Mouse (Mus musculus) brown adipose tissue, adult 24 weeks (tissue): ENCODE results near the gene Gm49368. TPM values are rescaled to one million over a fixed set of nuclear protein-coding genes. Genes with fewer than 3 reads are reported as not detected.
"Not testable (repeated sequence)": the region's sequence is repeated elsewhere in the genome, so short reads cannot be mapped to it uniquely, and the experiment has no call there.

Source experiments
- H3K27ac ChIP-seq: fragments of 200-500 bp; replicated peaks from 2 replicates; pipeline ENCODE4 v1.5.1; 2012; ENCODE audit warnings: low read depth, mild to moderate bottlenecking, low read length
- H3K4me1 ChIP-seq: fragments of 200-500 bp; 2 replicates; pipeline ENCODE4 v1.6.1; 2012; ENCODE audit warnings: low read length, mixed read lengths; ENCODE audit not compliant: control insufficient read depth, insufficient read depth, insufficient read length
- H3K4me3 ChIP-seq: fragments of 200-500 bp; 2 replicates; pipeline ENCODE4 v1.5.1; 2012; ENCODE audit warnings: low read depth, mild to moderate bottlenecking, low read length, moderate library complexity; ENCODE audit not compliant: insufficient read depth
- polyA plus RNA-seq: library from polyadenylated mRNA; stranded (reverse); fragments of >200 nt; gene quantifications from 2 replicates; pipeline ENCODE4 v1.2.4, GENCODE M21; 2012; ENCODE audit not compliant: missing spikeins, insufficient read depth, insufficient read length

The Gm49368 gene
- polyA plus RNA-seq, 1 experiment, result not detected

DNA sequence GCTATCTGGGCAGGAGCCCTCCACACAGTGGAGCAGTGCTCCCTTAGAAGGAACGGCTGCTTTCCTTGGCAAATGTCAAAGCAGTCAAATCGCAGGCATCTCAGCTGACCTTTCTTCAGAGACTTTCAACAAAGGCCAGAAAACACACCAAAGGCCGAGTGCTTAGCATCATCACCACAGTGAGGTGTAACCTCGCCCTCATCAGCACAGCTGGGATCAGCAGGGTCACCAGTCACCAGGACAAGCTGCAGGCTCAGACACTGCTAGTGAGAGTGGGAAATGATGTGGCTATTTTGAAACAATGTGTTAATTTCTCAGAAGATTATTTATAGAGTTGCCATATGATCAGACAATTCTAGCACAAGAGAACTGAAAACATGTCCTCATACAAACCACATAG, 74.4 kb downstream of the Gm49368 start:
- H3K4me3 ChIP-seq, result no peak overlapping the region

DNA sequence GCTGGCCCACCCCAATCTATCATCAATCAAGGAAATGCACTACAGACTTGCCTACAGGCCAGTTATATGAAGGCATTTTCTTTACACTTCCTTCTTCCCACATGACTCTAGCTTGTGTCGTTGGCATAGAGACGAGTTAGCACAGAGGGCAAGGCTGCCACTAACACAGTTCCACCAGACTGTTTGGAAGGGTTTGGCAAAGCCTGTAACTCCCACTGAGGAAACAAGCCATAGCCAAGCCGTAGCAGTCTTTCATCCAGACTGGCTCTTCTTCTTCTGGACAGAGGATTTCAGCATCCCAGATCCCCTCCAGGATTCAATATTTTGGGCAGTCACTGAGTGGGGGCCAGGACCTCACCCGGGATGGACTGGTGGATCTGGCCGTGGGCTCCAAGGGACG, 77.1 kb downstream of the Gm49368 start:
- Histone ChIP-seq H3K4me1 (no peaks in the 10 kb centered on the region), H3K4me3 (no peak overlapping the region)

More for the DNA sequence above, 74.4 kb downstream of the Gm49368 start:
- Histone ChIP-seq H3K27ac (no peak overlapping the region), H3K4me1 (no peaks in the 10 kb centered on the region)

DNA sequence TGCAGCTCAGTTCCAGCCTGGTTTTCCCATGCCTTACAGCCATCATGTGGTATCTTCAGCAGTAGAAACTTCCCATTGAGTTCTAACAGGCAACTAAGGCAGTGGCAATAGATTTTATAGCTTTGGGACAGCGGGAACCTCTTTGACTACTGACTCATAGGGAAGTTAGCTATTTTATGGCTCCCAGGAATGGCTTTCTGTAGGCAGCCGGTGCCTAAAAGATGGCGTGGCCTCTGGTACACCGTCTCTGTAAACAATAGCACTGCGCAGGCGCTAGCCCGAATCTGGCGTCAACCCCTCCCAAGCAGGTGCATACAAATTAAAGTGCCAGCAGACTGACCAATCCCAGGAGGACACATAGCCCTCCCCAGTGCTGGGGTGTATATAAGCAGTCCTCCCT, 88.5 kb downstream of the Gm49368 start:
- Histone ChIP-seq H3K4me1 (no peaks in the 10 kb centered on the region), H3K4me3 (no peak overlapping the region), H3K27ac (no peak overlapping the region)

More for the DNA sequence above, 77.1 kb downstream of the Gm49368 start:
- H3K27ac ChIP-seq, result no peak overlapping the region

DNA sequence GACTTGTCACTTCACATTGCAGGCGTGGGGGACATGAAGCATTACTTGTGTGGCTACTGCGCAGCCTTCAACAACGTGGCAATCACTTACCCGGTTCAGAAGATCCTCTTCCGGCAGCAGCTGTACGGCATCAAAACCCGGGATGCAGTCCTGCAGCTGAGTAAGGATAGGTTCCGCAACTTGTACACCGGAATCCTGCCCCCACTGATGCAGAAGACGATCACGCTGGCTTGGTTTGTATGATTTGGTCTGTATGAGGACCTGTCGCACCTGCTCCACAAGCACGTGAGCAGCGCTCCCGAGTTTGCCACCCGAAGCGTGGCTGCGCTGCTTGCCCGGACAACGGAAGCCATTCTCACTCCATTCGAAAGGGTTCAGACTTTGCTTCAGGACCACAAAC, 91.6 kb downstream of the Gm49368 start, which contains the start of gene Itgad:
Itgad (plus strand) TSS at position 301 of the 400 bp plus-strand sequence.
- H3K4me3 ChIP-seq, result no peak within 1 kb of the TSS
- no peak within 1 kb of the TSS for H3K27ac ChIP-seq
- no peaks in the 10 kb centered on the region for H3K4me1 ChIP-seq

DNA sequence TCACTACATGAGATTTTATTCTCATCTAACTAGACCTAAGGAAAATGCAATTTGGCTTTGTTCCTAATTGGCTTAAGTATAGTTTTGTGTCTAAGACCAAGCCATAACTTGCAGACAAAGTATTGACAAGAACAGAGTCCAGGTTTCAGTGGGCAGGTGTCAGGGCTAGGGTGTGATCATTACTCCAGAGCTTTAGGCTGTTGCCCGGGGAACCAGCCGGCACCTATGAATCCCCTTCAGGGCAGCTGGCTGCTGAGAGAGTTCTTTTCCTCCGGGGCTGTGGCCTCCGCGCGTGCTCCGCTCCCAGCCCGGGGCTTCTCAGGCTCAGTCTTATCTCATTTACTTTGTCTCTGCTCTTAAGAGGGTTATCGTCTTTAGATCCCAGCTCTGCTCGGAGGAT, 92.4 kb downstream of the Gm49368 start:
- H3K4me3 ChIP-seq, result no peak overlapping the region
- H3K4me1 ChIP-seq, result no peaks in the 10 kb centered on the region
- no peak overlapping the region for H3K27ac ChIP-seq

DNA sequence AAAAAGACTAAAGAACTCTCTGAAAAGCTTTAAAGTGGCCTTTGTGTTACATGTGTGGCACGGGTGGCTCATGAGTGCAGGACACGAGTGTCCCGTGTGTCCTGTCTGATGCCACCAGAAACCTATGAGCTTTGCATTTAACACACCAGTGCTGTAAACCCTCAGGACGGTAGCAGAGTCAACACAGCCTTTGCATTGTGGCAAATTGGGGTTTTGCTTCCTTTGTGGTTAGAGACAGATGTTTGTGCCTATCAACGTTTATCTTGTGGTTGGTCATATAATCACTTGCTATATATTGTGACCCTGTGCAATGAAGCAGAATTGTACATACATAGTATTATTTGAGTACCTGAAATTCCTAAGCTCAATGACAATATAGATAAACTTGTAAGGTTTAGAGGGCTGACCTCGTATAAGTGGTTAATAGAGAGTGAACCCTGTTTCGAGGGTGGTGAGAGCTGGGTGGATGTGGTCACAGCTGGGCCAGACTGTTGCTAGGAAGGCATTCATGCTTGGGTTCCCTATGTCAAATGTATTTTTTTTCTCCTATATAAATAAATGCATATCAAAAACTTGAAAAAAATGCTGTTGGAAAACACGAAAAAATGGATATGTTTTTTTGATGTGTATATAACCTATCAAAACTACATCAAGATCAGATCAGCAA, 96.3 kb downstream of the Gm49368 start:
- H3K4me3 ChIP-seq, H3K27ac ChIP-seq, H3K4me1 ChIP-seq: not testable (repeated sequence)

DNA sequence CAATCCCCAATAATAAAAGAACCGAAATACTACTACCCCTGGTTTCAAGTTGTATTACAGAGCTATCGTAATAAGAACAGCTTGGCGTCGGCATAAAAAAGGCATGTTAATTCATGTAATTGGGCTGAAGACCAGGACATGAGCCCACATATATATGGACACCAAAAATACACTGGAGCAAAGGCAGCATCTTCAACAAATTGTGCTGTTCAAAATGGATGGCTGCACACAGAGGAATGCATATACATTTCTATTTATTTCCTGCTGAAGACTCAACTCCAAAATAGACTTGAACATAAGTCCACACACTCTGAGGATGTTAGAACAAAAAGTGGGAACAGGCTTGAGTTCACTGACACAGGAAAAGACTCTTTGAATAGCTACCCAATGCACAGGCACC, 101.5 kb downstream of the Gm49368 start:
- Histone ChIP-seq H3K4me1 (no peaks in the 10 kb centered on the region), H3K4me3 (no peak overlapping the region), H3K27ac (no peak overlapping the region)

DNA sequence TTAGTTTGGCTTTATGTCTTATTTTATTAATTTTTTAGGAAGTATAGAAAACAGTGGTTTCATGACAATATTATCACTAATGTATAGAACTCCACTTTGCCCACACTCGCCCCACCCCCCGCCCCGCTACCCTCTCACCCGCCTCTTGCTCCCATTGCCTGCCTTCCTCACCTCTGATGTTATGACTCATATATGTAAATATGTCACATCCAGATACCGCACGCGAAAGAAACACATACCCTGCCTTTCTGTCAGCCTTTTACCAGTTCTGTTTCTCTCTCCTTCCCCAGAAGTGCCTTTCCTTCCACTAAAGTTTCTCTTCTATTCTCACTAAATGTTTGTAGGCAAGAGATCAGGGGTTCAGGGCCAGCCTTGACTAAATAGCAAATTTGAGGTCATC, 103.9 kb downstream of the Gm49368 start:
- Histone ChIP-seq H3K4me1 (no peaks in the 10 kb centered on the region), H3K4me3 (no peak overlapping the region), H3K27ac (no peak overlapping the region)

DNA sequence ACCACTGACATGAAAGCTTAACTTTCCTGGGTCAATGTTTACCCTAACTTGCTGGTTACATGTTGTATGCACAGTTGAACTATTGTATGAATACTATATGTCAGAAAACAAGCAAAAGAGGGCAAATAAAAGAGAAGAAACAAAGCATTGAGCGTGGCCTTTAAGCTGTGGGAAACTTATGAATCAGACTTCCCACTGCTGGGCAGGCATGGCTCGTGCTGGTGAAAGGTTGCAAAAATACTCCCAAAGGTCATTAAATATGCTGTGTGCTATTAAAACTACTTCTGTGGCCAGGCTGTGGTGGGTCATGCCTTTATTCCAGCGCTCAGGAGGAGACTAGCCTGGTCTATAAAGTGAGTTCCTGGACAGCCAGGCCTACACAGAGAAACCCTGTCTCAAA, 107.5 kb downstream of the Gm49368 start:
- no peak overlapping the region for H3K4me3 ChIP-seq
- no peak overlapping the region for H3K27ac ChIP-seq
- H3K4me1 ChIP-seq, result no peaks in the 10 kb centered on the region

Other genes starting within 250 kb of the Gm49368 start
- gene Stx4a, start 238.4 kb upstream of the Gm49368 start, polyA plus RNA-seq, result 89.1 and 91.8 TPM in 2 replicates
- gene Stx1b, start 238.1 kb upstream of the Gm49368 start, polyA plus RNA-seq, result 4.8 and 8.4 TPM in 2 replicates
- 6.3 and 6.8 TPM in 2 replicates for gene Zfp646, start 186.5 kb upstream of the Gm49368 start, polyA plus RNA-seq
- 1.4 TPM in 2 replicates for gene Zfp668, start 185.9 kb upstream of the Gm49368 start, polyA plus RNA-seq
- gene Prss53, start 171.7 kb upstream of the Gm49368 start, polyA plus RNA-seq, result 0.67 and 1.1 TPM in 2 replicates
- not detected in 2 replicates for gene Gm21974, start 167.2 kb upstream of the Gm49368 start, polyA plus RNA-seq
- 72.3 and 86.0 TPM in 2 replicates for gene Vkorc1, start 167.1 kb upstream of the Gm49368 start, polyA plus RNA-seq
- gene Bckdk, start 158.6 kb upstream of the Gm49368 start, polyA plus RNA-seq, result 202 and 239 TPM in 2 replicates
- gene Kat8, start 150.2 kb upstream of the Gm49368 start, polyA plus RNA-seq, result 17.9 and 21.4 TPM in 2 replicates
- gene Prss8, start 132.6 kb upstream of the Gm49368 start, polyA plus RNA-seq, result 0.79 TPM in 1 of 2 replicates, not detected in the other
- 20.2 and 23.7 TPM in 2 replicates for gene Prss36, start 116.0 kb upstream of the Gm49368 start, polyA plus RNA-seq
- gene Fus, start 95.2 kb upstream of the Gm49368 start, polyA plus RNA-seq, result 250 and 260 TPM in 2 replicates
- gene Pycard, start 68.8 kb upstream of the Gm49368 start, polyA plus RNA-seq, result 0.79 and 3.6 TPM in 2 replicates
- 0.48 and 2.6 TPM in 2 replicates for gene Trim72, start 58.7 kb upstream of the Gm49368 start, polyA plus RNA-seq
- 4.6 and 6.0 TPM in 2 replicates for gene Itgam, start within 50 bp of the Gm49368 start, polyA plus RNA-seq
- gene Itgax, start 66.9 kb downstream of the Gm49368 start, polyA plus RNA-seq, result 0.75 TPM in 1 of 2 replicates, not detected in the other
- not detected in 2 replicates for gene Itgad, start 91.7 kb downstream of the Gm49368 start, polyA plus RNA-seq
- gene Cox6a2, start 143.7 kb downstream of the Gm49368 start, polyA plus RNA-seq, result 45.2 and 76.4 TPM in 2 replicates
- 2.1 and 3.5 TPM in 2 replicates for gene Armc5, start 174.7 kb downstream of the Gm49368 start, polyA plus RNA-seq
- gene 9130023H24Rik, start 175.3 kb downstream of the Gm49368 start, polyA plus RNA-seq, result 2.5 and 3.3 TPM in 2 replicates
- gene Tgfb1i1, start 184.1 kb downstream of the Gm49368 start, polyA plus RNA-seq, result 4.5 and 5.5 TPM in 2 replicates
- not detected in 2 replicates for gene Slc5a2, start 203.0 kb downstream of the Gm49368 start, polyA plus RNA-seq
- gene BC017158, start 235.5 kb downstream of the Gm49368 start, polyA plus RNA-seq, result 7.6 and 9.8 TPM in 2 replicates